Mouse (Mus musculus) heart, adult 9 months (tissue): ENCODE results near the gene Cd22.
"Not testable (repeated sequence)": the region's sequence is repeated elsewhere in the genome, so short reads cannot be mapped to it uniquely, and the experiment has no call there.

Source experiments
- DNase-seq, 2 experiments: peaks; one replicate each; pipeline ENCODE4 v3.0.0; 2022; ENCODE audit warnings: low spot score in 2 of 2

Cd22 gene

DNA sequence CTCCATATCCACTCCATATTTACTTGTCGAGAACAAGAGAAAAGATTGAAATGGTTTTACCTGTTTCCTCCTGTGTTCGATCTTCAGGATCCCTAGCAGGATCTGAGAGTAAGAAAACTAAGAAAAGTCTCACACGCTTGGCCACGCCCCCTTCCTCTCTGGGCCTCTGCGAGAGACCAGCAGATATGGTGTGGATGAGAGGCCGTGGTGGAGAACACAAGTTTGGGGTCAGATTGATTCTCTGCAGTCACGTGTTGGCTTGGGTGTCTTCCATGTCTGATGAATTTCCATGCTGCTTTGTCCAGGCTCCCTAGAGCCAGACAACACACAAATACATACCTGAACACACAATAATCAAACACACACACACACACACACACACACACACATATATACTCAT is at the start of gene Cd22:
Gene Cd22, minus strand, starts transcription at position 167 of the 400 bp plus-strand sequence.
- no peak for DNase-seq

DNA sequence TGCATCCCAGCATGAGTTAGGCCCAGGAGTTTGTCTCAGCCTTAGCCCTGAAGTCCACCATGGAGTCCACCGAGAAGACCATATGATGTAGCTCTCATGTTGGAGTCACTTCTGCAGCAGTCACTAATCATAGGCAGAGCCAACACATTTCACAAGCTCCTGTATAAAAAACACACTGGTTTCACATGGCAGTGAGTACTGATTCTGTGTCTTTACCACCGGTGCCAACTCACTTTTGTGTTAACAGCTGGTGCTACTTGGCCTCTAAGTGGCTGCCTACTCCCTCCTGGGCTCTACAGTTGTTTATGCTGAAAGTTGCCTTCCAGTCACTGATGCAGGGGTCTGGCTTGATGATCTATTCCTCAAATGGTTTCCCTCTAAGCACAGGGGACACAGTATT is 44.4 kb upstream of the Cd22 start, which contains the start of gene Hamp2:
Gene Hamp2, minus strand, starts transcription at position 101 of the 400 bp plus-strand sequence.
- not testable (repeated sequence) for DNase-seq

DNA sequence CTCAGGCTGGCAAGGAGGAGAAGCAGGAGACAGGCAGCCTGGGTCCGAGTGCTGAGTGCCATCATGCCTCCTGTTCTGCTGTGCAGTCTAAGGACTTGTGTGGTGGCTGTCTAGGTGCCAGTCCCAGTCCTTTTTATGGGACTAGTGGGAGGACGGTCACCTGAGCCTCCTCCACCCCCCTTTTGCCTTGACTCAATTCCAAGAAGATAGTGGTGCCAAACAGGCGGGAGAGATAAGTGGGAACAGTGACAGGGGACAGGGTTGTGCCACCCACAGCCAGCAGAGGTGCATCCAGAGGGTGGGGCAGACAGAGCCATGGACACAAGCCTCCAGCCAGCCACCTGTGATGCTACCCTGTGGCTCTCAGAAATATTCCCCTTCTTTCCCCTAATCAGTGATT is 43.9 kb upstream of the Cd22 start:
- peak in 1 of 2 experiments; percentile 8 for DNase-seq

DNA sequence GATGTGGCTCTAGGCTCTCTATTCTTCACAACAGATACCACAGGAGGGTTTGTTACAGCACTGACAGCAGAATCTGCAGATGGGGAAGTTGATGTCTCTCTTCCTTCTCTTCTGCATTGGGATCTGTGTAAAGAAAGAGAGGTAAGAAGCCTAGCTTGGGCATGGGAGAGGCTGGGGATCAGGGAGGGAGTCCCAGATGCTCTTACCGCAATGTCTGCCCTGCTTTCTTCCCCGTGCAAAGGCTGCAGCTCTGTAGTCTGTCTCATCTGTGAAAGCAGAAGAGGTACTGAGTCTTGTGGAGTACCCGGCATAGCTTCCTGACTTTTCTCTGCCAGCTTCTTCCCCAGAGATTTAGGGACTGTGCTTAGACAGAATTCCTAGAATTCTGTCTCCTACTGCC is 42.3 kb upstream of the Cd22 start:
- not testable (repeated sequence) for DNase-seq

DNA sequence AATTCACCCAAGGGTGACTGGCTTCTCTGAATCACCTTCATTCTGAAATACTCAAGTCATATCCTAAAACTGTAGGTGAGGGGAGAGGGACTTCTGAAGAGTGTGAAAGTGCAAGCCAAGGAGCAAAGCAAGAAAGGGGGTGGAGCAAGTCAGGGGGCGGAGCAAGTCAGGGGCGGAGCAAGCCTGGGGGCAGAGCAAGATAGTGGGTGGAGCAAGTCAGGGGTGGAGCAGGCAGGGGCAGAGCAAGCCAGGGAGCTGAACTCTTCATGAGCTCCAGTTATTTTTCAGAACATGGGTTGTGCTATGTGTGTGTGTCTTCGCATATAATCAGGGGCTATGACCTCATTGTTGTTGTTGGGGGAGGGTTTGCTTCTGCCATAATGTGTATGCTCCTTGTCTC is 40.1 kb upstream of the Cd22 start:
- no peak for DNase-seq

DNA sequence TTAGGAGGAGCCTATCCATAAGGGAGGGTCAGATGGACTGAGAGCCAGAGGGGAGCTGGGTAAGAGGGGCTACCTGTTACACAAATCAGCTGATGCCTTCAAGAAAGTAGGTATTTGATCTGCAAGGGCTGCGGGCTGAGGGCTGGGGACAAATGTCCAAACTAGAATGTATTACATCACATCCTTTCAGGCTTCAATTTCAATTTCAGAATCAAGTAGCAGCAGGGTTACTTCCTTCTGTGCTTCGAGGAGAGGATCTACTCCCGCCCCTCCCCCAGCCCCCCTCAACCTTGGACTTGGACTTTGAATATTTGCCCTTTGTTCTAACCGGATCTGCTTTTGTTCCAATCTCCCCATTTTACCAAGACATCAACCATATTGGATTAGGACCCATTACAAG is 37.1 kb upstream of the Cd22 start:
- no peak for DNase-seq

DNA sequence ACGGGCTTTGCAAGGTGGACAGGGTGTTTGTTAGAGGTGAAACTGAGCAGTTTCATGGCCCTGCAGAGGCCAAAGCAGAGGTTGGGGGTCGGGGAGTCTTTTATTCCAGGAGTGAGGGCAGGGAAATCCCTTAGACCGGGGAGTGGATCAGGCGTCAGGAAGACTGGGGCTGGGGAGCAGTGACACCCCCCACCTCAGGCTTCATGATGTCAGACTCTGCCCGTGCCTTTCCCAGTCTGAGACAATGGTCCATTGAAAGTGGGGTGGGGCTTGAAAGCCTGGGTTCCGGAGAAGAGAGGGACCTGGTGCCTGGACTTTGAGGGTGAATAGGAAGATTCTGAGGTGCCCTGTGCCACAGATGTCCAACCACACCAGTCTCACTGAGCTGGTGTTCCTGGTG is 36.6 kb upstream of the Cd22 start:
- no peak for DNase-seq

- no peak for DNase-seq
These were observed 34.6 kb upstream of the Cd22 start, which contains the start of gene Mag for GRCm38 (mm10) chr7:30914732-30915131. TSS of gene Mag (minus strand) at chr7:30914873.

GRCm38 (mm10) chr7:30909773-30910172 is 29.6 kb upstream of the Cd22 start:
- no peak for DNase-seq

DNA sequence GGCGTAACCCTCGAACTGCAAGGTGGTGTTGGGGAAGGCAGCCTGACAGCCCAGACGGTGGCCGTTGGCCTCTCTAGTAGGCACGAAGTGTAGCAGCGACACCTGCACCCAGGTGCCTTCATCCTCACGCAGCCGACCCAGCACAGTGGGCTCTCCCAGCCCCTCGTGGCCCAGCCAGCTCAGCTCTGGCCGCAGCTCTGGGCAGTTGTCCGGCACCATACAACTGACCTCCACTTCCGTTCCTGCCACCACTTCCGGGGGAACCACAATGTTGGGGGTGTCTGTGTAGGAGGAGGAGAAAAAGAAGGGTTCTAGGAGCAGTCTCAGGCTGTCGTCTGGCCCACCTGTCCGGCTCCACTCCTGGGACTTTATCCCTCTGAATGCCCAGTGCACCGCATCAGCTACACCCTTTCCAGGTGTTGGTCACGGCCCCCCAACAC is 28.9 kb upstream of the Cd22 start:
- no peak for DNase-seq

DNA sequence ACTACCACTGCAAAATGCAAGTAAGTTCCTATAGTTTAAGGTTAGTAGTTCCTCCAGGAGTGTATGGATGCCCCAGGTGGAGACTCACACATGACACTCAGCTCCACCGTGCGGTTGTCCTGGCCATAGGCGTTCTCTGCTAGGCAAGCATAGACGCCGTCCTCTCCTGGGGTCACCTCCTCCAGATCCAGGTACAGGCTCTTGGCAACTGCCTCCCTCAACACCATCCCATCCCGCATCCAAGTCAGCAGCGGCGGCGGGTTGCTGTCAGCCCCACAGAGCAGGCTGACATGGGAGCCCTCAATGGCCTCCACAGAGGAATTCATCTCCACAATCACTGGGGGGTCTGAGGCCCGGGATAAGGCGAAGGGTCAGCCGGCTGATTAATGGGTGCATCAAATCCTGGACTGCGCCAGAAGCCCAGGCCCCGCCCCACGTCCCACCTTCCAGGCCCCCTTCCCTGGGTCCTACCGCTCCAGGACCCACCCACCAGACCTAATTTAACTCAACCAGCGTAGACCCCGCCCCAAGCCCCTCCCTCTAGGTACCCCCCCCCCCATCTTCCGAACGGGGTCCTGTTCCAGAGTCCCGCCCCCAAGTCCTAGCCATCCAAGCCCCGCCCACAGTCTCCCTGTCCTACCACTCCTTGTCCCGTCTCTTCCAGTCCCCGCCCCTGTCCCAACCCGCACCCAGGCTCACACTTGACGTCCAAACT is 28.3 kb upstream of the Cd22 start:
- no peak for DNase-seq

- DNase-seq = no peak
These were observed 23.9 kb upstream of the Cd22 start for GRCm38 (mm10) chr7:30904042-30904441.

- DNase-seq = no peak
These were observed 15.1 kb upstream of the Cd22 start for GRCm38 (mm10) chr7:30895217-30895616.

GRCm38 (mm10) chr7:30892515-30892914 is 12.4 kb upstream of the Cd22 start:
- no peak for DNase-seq

GRCm38 (mm10) chr7:30891746-30892145 is 11.6 kb upstream of the Cd22 start:
- no peak for DNase-seq

DNA sequence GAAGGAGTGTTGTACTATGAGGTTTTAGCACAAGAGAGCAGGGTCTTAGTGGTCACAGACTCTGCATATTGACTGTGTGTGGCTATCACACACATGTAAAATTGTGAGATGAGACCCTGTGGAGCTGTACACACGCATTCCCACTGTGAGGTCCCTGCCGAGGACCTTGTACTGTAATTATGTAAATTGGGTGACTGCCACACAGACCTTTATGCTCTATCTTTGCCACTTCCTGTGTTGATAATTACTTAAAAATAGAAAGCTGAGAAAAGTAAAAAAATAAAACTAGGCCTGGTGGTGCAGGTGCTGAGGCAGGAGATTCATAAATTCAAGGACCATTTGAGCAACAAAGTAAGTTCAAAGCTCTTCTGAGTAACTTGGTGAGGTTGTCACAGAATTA is 10.5 kb upstream of the Cd22 start:
- DNase-seq = no peak

- DNase-seq = no peak
These were observed 8.6 kb upstream of the Cd22 start for GRCm38 (mm10) chr7:30888786-30889185.

DNA sequence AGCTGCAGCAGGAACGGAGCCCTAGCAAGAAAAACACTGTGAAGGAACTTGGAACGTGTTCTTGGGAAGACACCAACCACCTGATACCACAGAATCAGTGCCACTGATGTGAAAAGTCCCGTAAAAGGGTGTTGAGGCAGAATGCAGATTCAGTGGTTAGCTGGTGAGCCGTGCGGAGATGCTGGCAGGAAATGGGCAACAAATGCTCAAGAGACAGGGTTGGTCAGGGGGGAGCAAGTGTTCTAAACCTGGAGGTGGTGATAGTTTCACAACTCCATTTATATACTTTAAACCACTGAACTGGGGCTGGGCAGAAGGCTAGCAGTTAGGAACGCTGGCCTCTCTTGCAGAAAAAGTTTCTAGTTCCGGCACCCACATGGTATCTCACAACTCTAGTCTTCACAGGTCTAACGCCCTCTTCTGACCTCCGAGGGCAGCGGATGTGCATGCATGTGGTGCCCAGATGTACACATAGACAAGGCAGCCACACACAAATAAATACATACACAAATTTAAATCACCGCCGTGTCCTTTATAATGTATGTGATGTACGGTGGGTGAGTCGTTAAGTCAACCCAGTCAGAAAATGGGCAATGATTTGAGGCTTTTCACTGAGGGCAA is 7.5 kb upstream of the Cd22 start:
- peak in 1 of 2 experiments; percentile 16 for DNase-seq

- no peak for DNase-seq
These were observed 6.7 kb upstream of the Cd22 start for GRCm38 (mm10) chr7:30886852-30887251.

DNA sequence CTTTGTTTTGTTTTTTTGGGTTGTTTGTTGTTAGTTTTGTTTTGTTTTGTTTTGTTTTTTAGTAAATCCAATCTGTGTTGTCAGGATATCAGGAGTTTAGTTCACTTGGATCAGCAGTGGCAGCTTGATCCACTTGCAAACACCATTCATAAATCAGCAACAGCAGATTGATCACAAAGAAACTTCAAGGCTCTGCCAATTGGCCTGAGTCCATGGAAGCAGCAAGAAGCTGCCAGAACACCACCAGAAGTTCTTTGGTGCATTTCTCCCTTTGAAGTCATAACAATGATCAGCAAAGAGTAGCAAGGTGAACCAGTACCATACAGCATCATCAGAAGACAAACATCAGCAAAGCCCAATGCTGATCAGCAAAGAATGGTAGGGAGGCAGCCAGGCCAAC is 3.9 kb upstream of the Cd22 start:
- no peak for DNase-seq

GRCm38 (mm10) chr7:30881367-30881766 is 1.2 kb upstream of the Cd22 start:
- DNase-seq = no peak

DNA sequence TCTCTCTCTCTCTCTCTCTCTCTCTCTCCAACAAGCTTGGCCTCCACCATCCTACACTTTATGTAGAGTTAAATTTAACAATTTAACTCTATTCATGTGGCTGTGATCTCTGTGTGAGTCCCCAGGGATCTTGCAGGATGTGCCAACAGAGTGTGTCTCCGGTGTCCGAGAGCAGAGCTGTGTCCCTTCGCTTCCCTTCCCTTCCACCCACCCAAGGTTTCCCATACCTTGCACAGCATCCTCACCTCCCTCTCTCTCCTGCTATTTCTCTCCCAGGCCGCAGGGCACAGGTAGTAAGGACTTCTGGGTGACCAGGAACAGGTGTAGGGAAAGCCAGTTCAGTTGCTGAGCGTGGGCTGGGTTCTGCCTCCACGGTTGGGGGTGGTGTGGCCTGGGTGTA is 1.2 kb downstream of the Cd22 start:
- no peak for DNase-seq

- peak in 1 of 2 experiments; percentile 52 for DNase-seq
These were observed 7.1 kb downstream of the Cd22 start for GRCm38 (mm10) chr7:30873083-30873482.
